Mouse (Mus musculus) embryonic fibroblast, embryonic 13.5 days (primary cell): ENCODE measurements around the gene Phactr3.
"Not testable (repeated sequence)": the region's sequence is repeated elsewhere in the genome, so short reads cannot be mapped to it uniquely, and the experiment has no call there.

Source experiments
- CTCF ChIP-seq: IDR thresholded peaks from 2 replicates; pipeline ENCODE4 v1.5.1; 2011; ENCODE audit warnings: mild to moderate bottlenecking, control low read depth, low read length, moderate library complexity, borderline replicate concordance; ENCODE audit not compliant: insufficient read depth
- POLR2A ChIP-seq: IDR thresholded peaks from 2 replicates; pipeline ENCODE4 v1.6.1; 2011; ENCODE audit warnings: low read depth, mild to moderate bottlenecking, control low read depth, low read length, moderate library complexity

DNA sequence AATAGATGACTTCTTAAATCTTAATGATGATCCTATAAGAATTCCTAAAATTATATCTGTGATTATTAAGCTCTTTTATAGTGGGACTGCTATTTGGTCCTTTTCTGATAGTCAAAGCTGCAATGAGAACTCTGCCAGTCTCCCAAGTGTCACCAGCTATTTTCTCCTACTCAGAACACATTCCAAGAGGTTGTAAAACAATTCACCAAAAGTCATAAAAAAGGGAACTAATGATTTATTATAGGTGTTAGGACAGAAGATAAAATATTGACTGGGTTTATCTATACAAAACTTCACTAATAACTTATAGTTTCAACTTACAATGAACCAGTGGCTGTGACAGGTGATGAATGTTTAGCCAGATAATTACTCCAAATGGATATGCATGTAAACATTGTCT lies 223.3 kb downstream of the Phactr3 start:
- not testable (repeated sequence) for TF ChIP-seq CTCF, POLR2A
